Mouse (Mus musculus) embryonic facial prominence, embryonic 14.5 days (tissue): ENCODE data around the gene Snrpd3. TPM values are rescaled to one million over a fixed set of nuclear protein-coding genes. Genes with fewer than 3 reads are reported as not detected.

Source experiments
- polyA plus RNA-seq: library from polyadenylated mRNA; unstranded; fragments of >200 nt; fragmentation: Nextera tagmentation; extraction: Ambion mirVana; gene quantifications from 2 replicates; pipeline ENCODE4 v1.2.1, GENCODE M21; 2014

Gene Snrpd3
- polyA plus RNA-seq, 1 experiment from 2014 or later, result 162 TPM

Other genes starting within 250 kb of the Snrpd3 start
- 4.1 and 5.4 TPM in 2 replicates for gene Adora2a, start 200.7 kb upstream of the Snrpd3 start, polyA plus RNA-seq
- 0.99 and 2.2 TPM in 2 replicates for gene Upb1, start 116.4 kb upstream of the Snrpd3 start, polyA plus RNA-seq
- 32.9 and 35.8 TPM in 2 replicates for gene Gucd1, start 421 bp downstream of the Snrpd3 start, polyA plus RNA-seq
- 5.7 and 7.9 TPM in 2 replicates for gene Lrrc75b, start 42.8 kb downstream of the Snrpd3 start, polyA plus RNA-seq
- 0.39 and 1.4 TPM in 2 replicates for gene Ggt1, start 44.1 kb downstream of the Snrpd3 start, polyA plus RNA-seq
- gene Ggt5, start 71.8 kb downstream of the Snrpd3 start, polyA plus RNA-seq, result 3.1 and 3.9 TPM in 2 replicates
- 7.1 and 7.4 TPM in 2 replicates for gene Susd2, start 126.5 kb downstream of the Snrpd3 start, polyA plus RNA-seq
- 23.5 and 36.0 TPM in 2 replicates for gene Cabin1, start 246.8 kb downstream of the Snrpd3 start, polyA plus RNA-seq